Mouse (Mus musculus): ENCODE measurements around the gene Nsfl1c.

- TF ChIP-seq CTCF (IDR thresholded peaks at IDR 0.05; ENCODE audit: low read depth) (no peak), EP300 (IDR thresholded peaks at IDR 0.05; ENCODE audit: low read depth) (no peak)
Measured at GRCm38 (mm10) chr2:151533632-151534031, 39.6 kb downstream of the Nsfl1c start.
